In the genomic region with DNA sequence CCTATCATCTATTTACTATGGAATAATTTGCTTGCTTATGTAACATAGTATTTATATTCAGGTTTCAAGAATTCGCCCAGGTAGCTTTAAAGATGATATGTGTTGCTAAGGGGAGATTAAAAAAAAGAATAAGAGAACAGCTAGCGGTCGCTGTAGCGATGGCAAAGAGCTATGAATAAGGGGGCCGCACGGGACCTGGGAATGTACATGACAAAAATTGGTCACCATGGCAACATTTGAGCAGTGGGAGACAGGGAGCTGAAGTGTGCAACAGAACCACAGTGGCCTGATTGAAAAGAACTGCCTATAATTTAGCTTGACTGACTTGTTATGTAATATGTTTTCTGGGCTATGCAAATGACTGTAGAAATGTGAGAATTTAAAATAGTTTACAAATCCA, we compare ENCODE assay signal across 12 mouse cellular contexts. TPM values are rescaled to one million over a fixed set of nuclear protein-coding genes. Genes with fewer than 3 reads are reported as not detected.
DNase-seq lines count a peak whose midpoint lies in the region; ATAC-seq lines count a peak whose summit lies in the region.
"Had no signal": no experiment of that assay in that cellular context is flagged by ENCODE, and none has a peak within 500 bp of the region (broad histone marks: within the 10 kb centered on the region; RNA-seq: fewer than 3 reads in every experiment).

No protein-coding gene starts in this region.

- no peak overlapping the region for H3K4me3 ChIP-seq in hindbrain, embryonic 11.5 days (ENCODE audit: low read depth, low read length)
- H3K4me3 ChIP-seq: heart, embryonic 15.5 days had no signal

- H3K4me1 ChIP-seq in hindbrain, embryonic 11.5 days (replicated peaks; ENCODE audit: control insufficient read depth, insufficient read depth, low read length), result peaks cover 7% of the 10 kb centered on the region
- H3K4me1 ChIP-seq: heart, embryonic 15.5 days had no signal

- H3K9me3 ChIP-seq in hindbrain, embryonic 11.5 days (ENCODE audit: control insufficient read depth, low read length), result no peaks in the 10 kb centered on the region
- H3K9me3 ChIP-seq: heart, embryonic 15.5 days had no signal

- H3K27ac ChIP-seq in hindbrain, embryonic 11.5 days (ENCODE audit: low read depth, low read length), result peak overlapping the region; percentile 37
- H3K27ac ChIP-seq: heart, embryonic 15.5 days had no signal

- no peaks in the 10 kb centered on the region for H3K36me3 ChIP-seq in hindbrain, embryonic 11.5 days (ENCODE audit: control insufficient read depth, insufficient read depth, low read length)
- H3K36me3 ChIP-seq: heart, embryonic 15.5 days had no signal

- no peak overlapping the region for H3K9ac ChIP-seq in hindbrain, embryonic 11.5 days (ENCODE audit: low read depth, low read length)
- H3K9ac ChIP-seq: heart, embryonic 15.5 days had no signal

- H3K4me2 ChIP-seq in hindbrain, embryonic 11.5 days (replicated peaks; ENCODE audit: low read depth, low read length), result no peak overlapping the region
- H3K4me2 ChIP-seq: heart, embryonic 15.5 days had no signal

- 22% methylated on average over 6 of the region's 6 CpGs for WGBS in hindbrain, embryonic 11.5 days

- H3K27me3 ChIP-seq in hindbrain, embryonic 11.5 days (ENCODE audit: control insufficient read depth, insufficient read depth, low read length), result no peaks in the 10 kb centered on the region
- H3K27me3 ChIP-seq: heart, embryonic 15.5 days had no signal

- no peak for ATAC-seq in cerebellum, adult (ENCODE audit: insufficient number of reproducible peaks, low FRiP score, low TSS enrichment)
- ATAC-seq in hindbrain, embryonic 11.5 days (ENCODE audit: low FRiP score), result peak; percentile 87; the same call in 1 of the 2 replicates

- intact Hi-C loops in left cerebral cortex, postnatal 14 days (cut with DNase I), result loop anchor here (10.0 kb wide), 1 partner anchor 349 kb away; no protein-coding TSS in a partner anchor

- peak; percentile 62 to 76 for DNase-seq in cerebellum, postnatal 10 days
- DNase-seq in hindbrain, embryonic 11.5 days (ENCODE audit: low spot score), result peak; percentile 80
- DNase-seq in left cerebral cortex, postnatal 14 days (ENCODE audit: low spot score in 2 of 2), result peak; percentile 72 to 83
- DNase-seq in right cerebral cortex, adult 18-20 months, result peak; percentile 70
- DNase-seq in ovary, postnatal 10 days (ENCODE audit: low spot score), result no peak
- DNase-seq in urinary bladder, postnatal 25 days (ENCODE audit: low spot score), result no peak
- DNase-seq in adrenal gland, postnatal 4 days (ENCODE audit: low spot score in 2 of 2), result no peak
- DNase-seq: cerebellum, postnatal 25 days; lung, postnatal 14 days; thymus, postnatal 36 days had no signal

RNA-seq across cellular contexts. Expression of a gene that starts 30.8 kb away (rescaled TPM):
- polyA plus RNA-seq in hindbrain, embryonic 11.5 days (2014; fragmentation: Nextera tagmentation; extraction: Ambion mirVana), result 25.9 and 28.0 TPM in 2 replicates
- total RNA-seq in left cerebral cortex, postnatal 14 days (2021), result 100 to 1,000 TPM; 224 to 256 TPM
- total RNA-seq in adrenal gland, postnatal 4 days (2021), result 10 to 100 TPM in 1 of 2 experiments, 1 to 10 TPM in 1; 4.5 to 10.1 TPM

Comparison
In these comparisons a context has a peak if more than half of its experiments do, and no peak if none do; other contexts are left out.
1. DNase-seq: peak in cerebellum, postnatal 10 days (2 of 2), hindbrain, embryonic 11.5 days (single experiment), left cerebral cortex, postnatal 14 days (2 of 2) and right cerebral cortex, adult 18-20 months (single experiment); none in ovary, postnatal 10 days (single experiment), urinary bladder, postnatal 25 days (single experiment) and adrenal gland, postnatal 4 days (0 of 2).
2. RNA of a gene that starts 30.8 kb away (total RNA-seq): 224 to 256 TPM in left cerebral cortex, postnatal 14 days; 4.5 to 10.1 TPM in adrenal gland, postnatal 4 days; every median in the first group is over 10 times any median in the second.